Mouse (Mus musculus): ENCODE results near the gene Scarf2. TPM values are rescaled to one million over a fixed set of nuclear protein-coding genes. Genes with fewer than 3 reads are reported as not detected.

Gene Scarf2
- polyA plus RNA-seq, 2 experiments = 51.3 to 232 TPM

GRCm38 (mm10) chr16:17813173-17813572 lies 16.1 kb downstream of the Scarf2 start:
- DNase-seq (ENCODE audit: low spot score) = no peak
- TF ChIP-seq POLR2A (IDR thresholded peaks at IDR 0.05; ENCODE audit: borderline replicate concordance, extremely low read depth, insufficient read depth, insufficient read length) = no peak
- Histone ChIP-seq H3K4me2 (replicated peaks; ENCODE audit: low read depth, low read length, severe bottlenecking) (no peak overlapping the region), H3K27ac (replicated peaks; ENCODE audit: low read depth, low read length) (no peak overlapping the region), H3K9ac (ENCODE audit: low read depth, low read length, severe bottlenecking) (no peak overlapping the region), H3K27me3 (ENCODE audit: control insufficient read depth, insufficient read depth, low read length) (no peaks in the 10 kb centered on the region), H3K4me3 (replicated peaks; ENCODE audit: low read length) (no peak overlapping the region), H3K4me1 (ENCODE audit: control insufficient read depth, insufficient read depth, low read length) (peaks cover 34% of the 10 kb centered on the region), H3K9me3 (ENCODE audit: control insufficient read depth, low read length) (no peaks in the 10 kb centered on the region), H3K36me3 (ENCODE audit: control insufficient read depth, insufficient read depth, low read length) (peaks cover 9% of the 10 kb centered on the region)
- WGBS = 49% methylated on average over 4 of the region's 4 CpGs
- ATAC-seq (ENCODE audit: low FRiP score, low read depth) = no peak

- ATAC-seq (ENCODE audit: low FRiP score, low read depth) (peak; percentile 86), DNase-seq (ENCODE audit: low spot score) (peak; percentile 71)
- Histone ChIP-seq H3K4me1 (ENCODE audit: control insufficient read depth, insufficient read depth, low read length) (peaks cover 12% of the 10 kb centered on the region), H3K4me2 (replicated peaks; ENCODE audit: low read depth, low read length, severe bottlenecking) (peak overlapping the region; percentile 77), H3K27ac (replicated peaks; ENCODE audit: low read depth, low read length) (peak overlapping the region; percentile 69), H3K9ac (ENCODE audit: low read depth, low read length, severe bottlenecking) (peak overlapping the region; percentile 74), H3K9me3 (ENCODE audit: control insufficient read depth, low read length) (no peaks in the 10 kb centered on the region), H3K4me3 (replicated peaks; ENCODE audit: low read length) (peak overlapping the region; percentile 51), H3K27me3 (ENCODE audit: control insufficient read depth, insufficient read depth, low read length) (no peaks in the 10 kb centered on the region), H3K36me3 (ENCODE audit: control insufficient read depth, insufficient read depth, low read length) (no peaks in the 10 kb centered on the region)
- WGBS = 2% methylated on average over 59 of the region's 63 CpGs
- TF ChIP-seq POLR2A (IDR thresholded peaks at IDR 0.05; ENCODE audit: borderline replicate concordance, extremely low read depth, insufficient read depth, insufficient read length) = no peak; the same call in 1 of the 2 replicates
Observed at GRCm38 (mm10) chr16:17815411-17816402, 18.6 kb downstream of the Scarf2 start.

GRCm38 (mm10) chr16:17816528-17816927 lies 19.4 kb downstream of the Scarf2 start:
- TF ChIP-seq POLR2A (IDR thresholded peaks at IDR 0.05; ENCODE audit: borderline replicate concordance, extremely low read depth, insufficient read depth, insufficient read length) = no peak
- Histone ChIP-seq H3K4me2 (replicated peaks; ENCODE audit: low read depth, low read length, severe bottlenecking) (no peak overlapping the region), H3K9ac (ENCODE audit: low read depth, low read length, severe bottlenecking) (peak overlapping the region; percentile 74; the same call in 1 of the 2 replicates), H3K4me3 (replicated peaks; ENCODE audit: low read length) (no peak overlapping the region), H3K27ac (replicated peaks; ENCODE audit: low read depth, low read length) (no peak overlapping the region), H3K36me3 (ENCODE audit: control insufficient read depth, insufficient read depth, low read length) (no peaks in the 10 kb centered on the region), H3K27me3 (ENCODE audit: control insufficient read depth, insufficient read depth, low read length) (no peaks in the 10 kb centered on the region), H3K4me1 (ENCODE audit: control insufficient read depth, insufficient read depth, low read length) (peaks cover 8% of the 10 kb centered on the region), H3K9me3 (ENCODE audit: control insufficient read depth, low read length) (no peaks in the 10 kb centered on the region)
- WGBS = 72% methylated on average over 8 of the region's 8 CpGs
- ATAC-seq (ENCODE audit: low FRiP score, low read depth) (no peak), DNase-seq (ENCODE audit: low spot score) (no peak)

- DNase-seq (ENCODE audit: low spot score) = no peak
- Histone ChIP-seq H3K27ac (replicated peaks; ENCODE audit: low read depth, low read length) (no peak overlapping the region), H3K4me3 (replicated peaks; ENCODE audit: low read length) (no peak overlapping the region), H3K4me2 (replicated peaks; ENCODE audit: low read depth, low read length, severe bottlenecking) (no peak overlapping the region), H3K27me3 (ENCODE audit: control insufficient read depth, insufficient read depth, low read length) (no peaks in the 10 kb centered on the region), H3K9ac (ENCODE audit: low read depth, low read length, severe bottlenecking) (no peak overlapping the region), H3K9me3 (ENCODE audit: control insufficient read depth, low read length) (no peaks in the 10 kb centered on the region), H3K36me3 (ENCODE audit: control insufficient read depth, insufficient read depth, low read length) (no peaks in the 10 kb centered on the region), H3K4me1 (ENCODE audit: control insufficient read depth, insufficient read depth, low read length) (no peaks in the 10 kb centered on the region)
- 86% methylated on average over 2 of the region's 2 CpGs for WGBS
- TF ChIP-seq POLR2A (IDR thresholded peaks at IDR 0.05; ENCODE audit: borderline replicate concordance, extremely low read depth, insufficient read depth, insufficient read length) = no peak
- no peak for ATAC-seq (ENCODE audit: low FRiP score, low read depth)
Observed at GRCm38 (mm10) chr16:17826500-17826899, 29.4 kb downstream of the Scarf2 start.

- no peaks in the 10 kb centered on the region for H3K9me3 ChIP-seq (ENCODE audit: control insufficient read depth, low read length)
- H3K27me3 ChIP-seq (ENCODE audit: control insufficient read depth, insufficient read depth, low read length) = 0 out of 2 replicates have a peak, but pooled peaks cover 7% of the 10 kb centered on the region
- H3K4me1 ChIP-seq (ENCODE audit: control insufficient read depth, insufficient read depth, low read length) = peaks cover 6% of the 10 kb centered on the region
- H3K4me3 ChIP-seq (replicated peaks; ENCODE audit: low read length) = no peak overlapping the region
- H3K27ac ChIP-seq (replicated peaks; ENCODE audit: low read depth, low read length) = no peak overlapping the region
- DNase-seq (ENCODE audit: low spot score) (no peak), ATAC-seq (ENCODE audit: low FRiP score, low read depth) (no peak)
- no peak for TF ChIP-seq POLR2A (IDR thresholded peaks at IDR 0.05; ENCODE audit: borderline replicate concordance, extremely low read depth, insufficient read depth, insufficient read length)
- no peaks in the 10 kb centered on the region for H3K36me3 ChIP-seq (ENCODE audit: control insufficient read depth, insufficient read depth, low read length)
- WGBS = 83% methylated on average over 2 of the region's 2 CpGs
- H3K4me2 ChIP-seq (replicated peaks; ENCODE audit: low read depth, low read length, severe bottlenecking) = no peak overlapping the region
- H3K9ac ChIP-seq (ENCODE audit: low read depth, low read length, severe bottlenecking) = no peak overlapping the region
Observed at GRCm38 (mm10) chr16:17828229-17828628, 31.1 kb downstream of the Scarf2 start.
